Mouse (Mus musculus) CH12.LX (cell line): ENCODE results near the gene Mrgbp.

Experiments used
- BHLHE40 ChIP-seq: IDR thresholded peaks from 2 replicates; pipeline ENCODE4 v1.6.1; 2011; ENCODE audit warnings: mild to moderate bottlenecking, low read depth, low read length, improper control_type of control experiment
- CHD1 ChIP-seq: IDR thresholded peaks from 2 replicates; pipeline ENCODE4 v1.6.1; 2012; ENCODE audit warnings: low read depth, low read length, improper control_type of control experiment, inconsistent platforms
- CTCF ChIP-seq, 2 experiments: IDR thresholded peaks in 1 of 2; conservative IDR thresholded peaks in 1 of 2; 2 replicates each; pipeline ENCODE4 v1.5.1; 2011 to 2012; ENCODE audit warnings: low read depth in 2 of 2, low read length in 2 of 2, improper control_type of control experiment in 1 of 2, inconsistent platforms in 1 of 2, mild to moderate bottlenecking in 1 of 2, moderate library complexity in 1 of 2
- MAZ ChIP-seq: IDR thresholded peaks from 2 replicates; pipeline ENCODE4 v1.6.1; 2012; ENCODE audit warnings: low read depth, mild to moderate bottlenecking, inconsistent platforms, low read length, improper control_type of control experiment, moderate library complexity
- NRF1 ChIP-seq: IDR thresholded peaks from 2 replicates; pipeline ENCODE4 v1.6.1; 2014; ENCODE audit warnings: low read depth, mild to moderate bottlenecking, inconsistent platforms, low read length, improper control_type of control experiment, moderate library complexity
- POLR2A ChIP-seq: IDR thresholded peaks from 2 replicates; pipeline ENCODE4 v1.6.1; 2011; ENCODE audit warnings: low read depth, mild to moderate bottlenecking, improper control_type of control experiment, low read length
- TCF12 ChIP-seq: IDR thresholded peaks from 2 replicates; pipeline ENCODE4 v1.6.1; 2014; ENCODE audit warnings: low read depth, mild to moderate bottlenecking, inconsistent platforms, low read length, improper control_type of control experiment

DNA sequence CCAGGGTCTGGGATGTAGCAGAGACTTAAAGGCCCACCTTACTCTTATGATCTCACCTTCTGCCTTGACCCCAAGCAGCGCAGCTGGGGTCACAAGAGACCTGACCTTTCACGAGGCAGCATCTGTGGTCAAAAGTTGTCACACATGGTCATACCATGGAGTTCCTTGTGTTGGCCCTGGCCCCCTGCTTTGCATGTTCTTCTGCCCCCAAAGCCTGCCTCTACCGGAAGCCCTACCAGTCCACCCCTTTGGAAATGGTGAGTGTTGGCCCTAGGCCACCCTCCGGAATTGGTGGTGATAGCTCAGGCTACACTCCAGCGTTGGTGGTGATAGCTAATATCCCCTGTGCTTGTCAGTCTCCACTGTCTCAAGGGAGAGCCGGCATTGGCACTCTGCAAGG lies 17.8 kb upstream of the Mrgbp start:
- no peak for TF ChIP-seq CTCF (conservative IDR thresholded peaks at IDR 0.05 in 1 of 2, IDR thresholded peaks at IDR 0.05 in 1 of 2; ENCODE audit: low read depth in 2 of 2, low read length in 2 of 2)
- TF ChIP-seq POLR2A = no peak
- peak; percentile 38; the same call in 1 of the 2 replicates for TF ChIP-seq TCF12
- no peak for TF ChIP-seq CHD1
- no peak for TF ChIP-seq MAZ
- peak; percentile 59 for TF ChIP-seq BHLHE40
- TF ChIP-seq NRF1 = no peak
